Mouse (Mus musculus) layer of hippocampus, adult 2 months (tissue): Measurements from ENCODE around the gene Fam207a. TPM values are rescaled to one million over a fixed set of nuclear protein-coding genes. Genes with fewer than 3 reads are reported as not detected.

ENCODE experiments used
- DNase-seq, 2 experiments: peaks; one replicate each; pipeline ENCODE4 v3.0.0; 2022; ENCODE audit warnings: low spot score in 2 of 2
- H3K27ac ChIP-seq: fragments of 200-600 bp; 2 replicates; pipeline ENCODE4 v1.8.1; 2022
- H3K4me3 ChIP-seq: fragments of 200-600 bp; 2 replicates; pipeline ENCODE4 v1.8.1; 2022; ENCODE audit warnings: mild to moderate bottlenecking
- CTCF ChIP-seq: fragments of 200-600 bp; conservative IDR thresholded peaks from 2 replicates; pipeline ENCODE4 v1.8.1; 2022; ENCODE audit warnings: antibody characterized with exemption, mild to moderate bottlenecking, moderate library complexity
- total RNA-seq, 2 experiments: library from RNA; stranded (reverse); gene quantifications; 2 replicates each; pipeline ENCODE4 v1.2.3; 2021

Gene Fam207a
- total RNA-seq, 2 experiments from 2014 or later: 32.8 to 35.2 TPM

- Histone ChIP-seq H3K4me3 (no peak overlapping the region), H3K27ac (no peak overlapping the region)
- TF ChIP-seq CTCF: no peak
- no peak for DNase-seq
Observed at GRCm38 (mm10) chr10:77454795-77455194, 60.8 kb downstream of the Fam207a start.

- no peak overlapping the region for H3K27ac ChIP-seq
- H3K4me3 ChIP-seq: no peak overlapping the region
- no peak for DNase-seq
- no peak for TF ChIP-seq CTCF
Observed at GRCm38 (mm10) chr10:77451822-77452221, 63.8 kb downstream of the Fam207a start.

GRCm38 (mm10) chr10:77450159-77450464, 65.5 kb downstream of the Fam207a start:
- no peak overlapping the region for H3K4me3 ChIP-seq
- DNase-seq: no peak
- no peak for TF ChIP-seq CTCF
- H3K27ac ChIP-seq: no peak overlapping the region

- DNase-seq: no peak
- no peak overlapping the region for H3K4me3 ChIP-seq
- no peak for TF ChIP-seq CTCF
- H3K27ac ChIP-seq: no peak overlapping the region
Observed at GRCm38 (mm10) chr10:77449315-77450158, 66.0 kb downstream of the Fam207a start.

GRCm38 (mm10) chr10:77448698-77449247, 66.8 kb downstream of the Fam207a start:
- H3K4me3 ChIP-seq: no peak overlapping the region
- no peak for DNase-seq
- TF ChIP-seq CTCF: no peak
- no peak overlapping the region for H3K27ac ChIP-seq

- DNase-seq: no peak
Observed at GRCm38 (mm10) chr10:77448209-77448608, 67.4 kb downstream of the Fam207a start.

GRCm38 (mm10) chr10:77447755-77448154, 67.8 kb downstream of the Fam207a start:
- no peak for TF ChIP-seq CTCF
- no peak overlapping the region for H3K4me3 ChIP-seq

More at GRCm38 (mm10) chr10:77448209-77448608, 67.4 kb downstream of the Fam207a start:
- no peak overlapping the region for H3K27ac ChIP-seq
- no peak for TF ChIP-seq CTCF
- H3K4me3 ChIP-seq: no peak overlapping the region

GRCm38 (mm10) chr10:77442250-77442649, 73.3 kb downstream of the Fam207a start:
- Histone ChIP-seq H3K27ac (no peak overlapping the region), H3K4me3 (no peak overlapping the region)
- no peak for TF ChIP-seq CTCF
- DNase-seq: no peak

More at GRCm38 (mm10) chr10:77447755-77448154, 67.8 kb downstream of the Fam207a start:
- H3K27ac ChIP-seq: no peak overlapping the region
- DNase-seq: no peak

GRCm38 (mm10) chr10:77441812-77442211, 73.8 kb downstream of the Fam207a start:
- no peak overlapping the region for H3K27ac ChIP-seq
- no peak for TF ChIP-seq CTCF
- DNase-seq: no peak
- H3K4me3 ChIP-seq: no peak overlapping the region

GRCm38 (mm10) chr10:77440841-77441755, 74.5 kb downstream of the Fam207a start:
- TF ChIP-seq CTCF: no peak
- Histone ChIP-seq H3K27ac (no peak overlapping the region), H3K4me3 (no peak overlapping the region)
- DNase-seq: no peak

- TF ChIP-seq CTCF: no peak
- Histone ChIP-seq H3K4me3 (no peak overlapping the region), H3K27ac (no peak overlapping the region)
- DNase-seq: no peak
Observed at GRCm38 (mm10) chr10:77440286-77440685, 75.3 kb downstream of the Fam207a start.

- Histone ChIP-seq H3K4me3 (no peak overlapping the region), H3K27ac (no peak overlapping the region)
- DNase-seq: no peak
- TF ChIP-seq CTCF: no peak
Observed at GRCm38 (mm10) chr10:77439026-77439425, 76.6 kb downstream of the Fam207a start.

- 0 out of 2 replicates have a peak overlapping the region, but pooled peaks have one; percentile 36 for H3K27ac ChIP-seq
- no peak overlapping the region for H3K4me3 ChIP-seq
- TF ChIP-seq CTCF: no peak
- no peak for DNase-seq
Observed at GRCm38 (mm10) chr10:77438021-77438420, 77.6 kb downstream of the Fam207a start.

Other genes starting within 250 kb of the Fam207a start
- 100 to 1,000 TPM; 110 to 120 TPM for gene Adarb1, start 97.5 kb downstream of the Fam207a start, total RNA-seq
- gene Itgb2, start 14.5 kb upstream of the Fam207a start, total RNA-seq: 1 to 10 TPM; 3.3 to 4.6 TPM
- gene Pttg1ip, start 65.9 kb upstream of the Fam207a start, total RNA-seq: 10 to 100 TPM; 76.9 to 77.5 TPM
- gene Sumo3, start 90.3 kb upstream of the Fam207a start, total RNA-seq: 100 to 1,000 TPM; 131 to 138 TPM
- gene Gm49325, start 90.4 kb upstream of the Fam207a start, total RNA-seq: 10 to 100 TPM; 18.3 to 27.0 TPM
- gene Ube2g2, start 106.5 kb upstream of the Fam207a start, total RNA-seq: 10 to 100 TPM; 81.6 to 95.4 TPM
- not detected for gene Tspear, start 170.8 kb upstream of the Fam207a start, total RNA-seq
- gene Gm19402, start 175.0 kb upstream of the Fam207a start, total RNA-seq: not detected
- gene Gm9508, start 181.4 kb upstream of the Fam207a start, total RNA-seq: not detected
- not detected for gene Gm10272, start 190.8 kb upstream of the Fam207a start, total RNA-seq
- gene Gm10024, start 195.7 kb upstream of the Fam207a start, total RNA-seq: not detected
- not detected for gene Gm10142, start 200.0 kb upstream of the Fam207a start, total RNA-seq
- gene Krtap12-1, start 204.8 kb upstream of the Fam207a start, total RNA-seq: not detected
- not detected for gene Gm10100, start 210.7 kb upstream of the Fam207a start, total RNA-seq
- gene Gm18596, start 226.9 kb upstream of the Fam207a start, total RNA-seq: not detected
- not detected for gene Gm9736, start 235.6 kb upstream of the Fam207a start, total RNA-seq
- not detected for gene Gm3233, start 243.9 kb upstream of the Fam207a start, total RNA-seq